Mouse (Mus musculus): ENCODE data around the gene Gm5168. TPM values are rescaled to one million over a fixed set of nuclear protein-coding genes. Genes with fewer than 3 reads are reported as not detected.
"Not testable (repeated sequence)": the region's sequence is repeated elsewhere in the genome, so short reads cannot be mapped to it uniquely, and the experiment has no call there.

The Gm5168 gene
- total RNA-seq (2017) = not detected in 3 replicates

- ATAC-seq (replicated peaks; ENCODE audit: insufficient number of reproducible peaks, low FRiP score, low TSS enrichment, poor library complexity, severe bottlenecking) = not testable (repeated sequence)
Observed at GRCm38 (mm10) chrX:26050941-26051340, at the start of gene Gm5168. Gm5168 (minus strand) TSS chrX:26051041.

Other genes starting within 250 kb of the Gm5168 start
- gene Gm2012, start 180.3 kb upstream of the Gm5168 start, total RNA-seq (2017) = not detected in 3 replicates